Mouse (Mus musculus) adipocyte (in vitro differentiated cells): Measurements from ENCODE around the gene Dzank1.

Experiments used
- DNase-seq: peaks from one replicate; pipeline ENCODE4 v3.0.0-alpha.2; 2016; ENCODE audit warnings: low spot score

Gene Dzank1

GRCm38 (mm10) chr2:144526981-144527820, at the start of gene Dzank1, which contains the start of gene Polr3f:
Dzank1 (minus strand) TSS chr2:144527414.
Polr3f (plus strand) TSS chr2:144527718.
- DNase-seq: peak; percentile 98

- peak; percentile 98 for DNase-seq
These were observed 28.8 kb upstream of the Dzank1 start, which contains the start of gene Sec23b for GRCm38 (mm10) chr2:144555820-144556552. Sec23b (plus strand) TSS chr2:144556229.

- DNase-seq: no peak
These were observed 28.1 kb upstream of the Dzank1 start for GRCm38 (mm10) chr2:144555286-144555819.

- no peak for DNase-seq
These were observed 26.7 kb upstream of the Dzank1 start for GRCm38 (mm10) chr2:144553905-144554304.

GRCm38 (mm10) chr2:144550529-144550928, 23.3 kb upstream of the Dzank1 start, which contains the start of gene Rbbp9:
Rbbp9 (minus strand) TSS chr2:144550869.
- DNase-seq: peak; percentile 80

GRCm38 (mm10) chr2:144547559-144547958, 20.3 kb upstream of the Dzank1 start:
- DNase-seq: no peak

- DNase-seq: no peak
These were observed 18.3 kb upstream of the Dzank1 start for GRCm38 (mm10) chr2:144545481-144545880.

- no peak for DNase-seq
These were observed 17.8 kb upstream of the Dzank1 start for GRCm38 (mm10) chr2:144545061-144545460.

- peak; percentile 78 for DNase-seq
These were observed 17.4 kb upstream of the Dzank1 start for GRCm38 (mm10) chr2:144544630-144545029.

GRCm38 (mm10) chr2:144543670-144544069, 16.5 kb upstream of the Dzank1 start:
- no peak for DNase-seq

- DNase-seq: peak; percentile 34
These were observed 14.0 kb upstream of the Dzank1 start for GRCm38 (mm10) chr2:144541246-144541645.

GRCm38 (mm10) chr2:144537123-144537522, 9.9 kb upstream of the Dzank1 start:
- DNase-seq: no peak

- no peak for DNase-seq
These were observed 584 bp upstream of the Dzank1 start for GRCm38 (mm10) chr2:144527821-144528174.

- DNase-seq: no peak
These were observed 1.4 kb downstream of the Dzank1 start for GRCm38 (mm10) chr2:144525856-144526255.

GRCm38 (mm10) chr2:144519772-144520171, 7.4 kb downstream of the Dzank1 start:
- no peak for DNase-seq

GRCm38 (mm10) chr2:144514619-144515018, 12.6 kb downstream of the Dzank1 start:
- DNase-seq: no peak

GRCm38 (mm10) chr2:144502134-144502533, 25.1 kb downstream of the Dzank1 start:
- no peak for DNase-seq

GRCm38 (mm10) chr2:144489342-144489741, 37.9 kb downstream of the Dzank1 start:
- no peak for DNase-seq

- peak; percentile 50 for DNase-seq
These were observed 39.7 kb downstream of the Dzank1 start for GRCm38 (mm10) chr2:144487476-144487875.

- DNase-seq: no peak
These were observed 41.8 kb downstream of the Dzank1 start for GRCm38 (mm10) chr2:144485439-144485838.

- peak; percentile 17 for DNase-seq
These were observed 43.1 kb downstream of the Dzank1 start for GRCm38 (mm10) chr2:144484084-144484483.

GRCm38 (mm10) chr2:144479421-144479820, 47.8 kb downstream of the Dzank1 start:
- DNase-seq: no peak

GRCm38 (mm10) chr2:144467203-144467602, 60.0 kb downstream of the Dzank1 start:
- peak; percentile 16 for DNase-seq
